Mouse (Mus musculus) hindbrain, embryonic 11.5 days (tissue): ENCODE measurements around the gene Rhoh. TPM values are rescaled to one million over a fixed set of nuclear protein-coding genes. Genes with fewer than 3 reads are reported as not detected.

Experiments used
- ATAC-seq: fragments of 200-750 bp; cut with Nextera tagmentation; 2 replicates; pipeline ENCODE4 v1.8.0; 2017; ENCODE audit warnings: mild to moderate bottlenecking, moderate TSS enrichment, moderate library complexity; ENCODE audit not compliant: low FRiP score
- DNase-seq: peaks from one replicate; pipeline ENCODE4 v3.0.0-alpha.2; 2015; ENCODE audit warnings: low spot score
- H3K27ac ChIP-seq: fragments of 300-500 bp; sonication (generic); 2 replicates; pipeline ENCODE4 v1.5.1; 2014; ENCODE audit warnings: mild to moderate bottlenecking, low read depth, low read length
- H3K27me3 ChIP-seq: fragments of 300-500 bp; sonication (generic); 2 replicates; pipeline ENCODE4 v1.6.1; 2014; ENCODE audit warnings: mild to moderate bottlenecking, low read length, moderate library complexity, mixed read lengths; ENCODE audit not compliant: control insufficient read depth, insufficient read depth
- H3K36me3 ChIP-seq: fragments of 300-500 bp; sonication (generic); 2 replicates; pipeline ENCODE4 v1.6.1; 2014; ENCODE audit warnings: mild to moderate bottlenecking, low read length, moderate library complexity, mixed read lengths; ENCODE audit not compliant: control insufficient read depth, insufficient read depth
- H3K4me1 ChIP-seq: fragments of 300-500 bp; sonication (generic); replicated peaks from 2 replicates; pipeline ENCODE4 v1.6.1; 2014; ENCODE audit warnings: low read length, mixed read lengths; ENCODE audit not compliant: control insufficient read depth, insufficient read depth
- H3K4me2 ChIP-seq: fragments of 300-500 bp; sonication (generic); replicated peaks from 2 replicates; pipeline ENCODE4 v1.6.1; 2014; ENCODE audit warnings: mild to moderate bottlenecking, low read depth, low read length
- H3K4me3 ChIP-seq: fragments of 300-500 bp; sonication (generic); 2 replicates; pipeline ENCODE4 v1.5.1; 2014; ENCODE audit warnings: low read depth, low read length
- H3K9ac ChIP-seq: fragments of 300-500 bp; sonication (generic); 2 replicates; pipeline ENCODE4 v1.6.1; 2014; ENCODE audit warnings: low read depth, low read length
- H3K9me3 ChIP-seq: fragments of 300-500 bp; sonication (generic); 2 replicates; pipeline ENCODE4 v1.6.1; 2016; ENCODE audit warnings: low read length; ENCODE audit not compliant: control insufficient read depth
- WGBS: fragments of 180-500 bp; shearing (Covaris S2); extraction: QIAGEN DNeasy Blood & Tissue Kit; methylation state at CpG from one replicate; pipeline ENCODE4 v1.1.7; 2014; 5-methylcytosine and 5-hydroxymethylcytosine counted together
- polyA plus RNA-seq: library from polyadenylated mRNA; unstranded; fragments of >200 nt; fragmentation: Nextera tagmentation; extraction: Ambion mirVana; gene quantifications from 2 replicates; pipeline ENCODE4 v1.2.1, GENCODE M21; 2014

The Rhoh gene
- polyA plus RNA-seq, 1 experiment from 2014 or later, result 0.09 TPM

DNA sequence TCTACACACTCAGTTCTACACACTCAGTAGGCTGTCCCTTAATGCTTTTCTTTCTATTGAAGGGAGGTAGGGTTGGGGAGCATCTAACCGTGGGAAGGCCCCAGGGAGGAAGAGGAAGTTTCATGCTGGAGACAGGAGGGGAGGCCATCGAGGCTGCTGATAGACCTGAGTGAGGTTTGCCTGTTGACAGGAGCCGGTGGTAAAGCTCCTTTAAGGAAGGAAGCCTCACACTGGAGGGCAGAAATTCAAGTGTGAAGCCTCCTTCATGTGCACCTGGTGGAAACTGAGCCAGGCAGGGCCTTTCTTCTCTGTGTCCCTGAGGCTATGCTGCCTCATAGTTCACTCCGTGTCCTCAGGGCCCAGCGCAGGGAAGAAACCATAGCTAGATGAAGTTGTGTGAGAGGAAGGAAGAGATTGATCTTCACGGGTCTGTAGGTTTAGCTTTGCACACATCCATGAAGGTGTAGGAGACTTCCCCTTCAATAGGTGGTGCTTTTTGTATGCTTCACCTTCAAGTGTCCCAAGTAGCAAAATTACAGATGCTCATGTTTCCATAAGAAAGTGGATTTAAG is 34.2 kb downstream of the Rhoh start:
- H3K9me3 ChIP-seq, result no peaks in the 10 kb centered on the region
- H3K4me3 ChIP-seq, result no peak overlapping the region
- no peak overlapping the region for H3K4me2 ChIP-seq
- no peak for DNase-seq
- no peaks in the 10 kb centered on the region for H3K4me1 ChIP-seq
- no peaks in the 10 kb centered on the region for H3K36me3 ChIP-seq
- no peak for ATAC-seq
- H3K9ac ChIP-seq, result no peak overlapping the region
- no peak overlapping the region for H3K27ac ChIP-seq
- no peaks in the 10 kb centered on the region for H3K27me3 ChIP-seq
- WGBS, result 90% methylated on average over 6 of the region's 6 CpGs

DNA sequence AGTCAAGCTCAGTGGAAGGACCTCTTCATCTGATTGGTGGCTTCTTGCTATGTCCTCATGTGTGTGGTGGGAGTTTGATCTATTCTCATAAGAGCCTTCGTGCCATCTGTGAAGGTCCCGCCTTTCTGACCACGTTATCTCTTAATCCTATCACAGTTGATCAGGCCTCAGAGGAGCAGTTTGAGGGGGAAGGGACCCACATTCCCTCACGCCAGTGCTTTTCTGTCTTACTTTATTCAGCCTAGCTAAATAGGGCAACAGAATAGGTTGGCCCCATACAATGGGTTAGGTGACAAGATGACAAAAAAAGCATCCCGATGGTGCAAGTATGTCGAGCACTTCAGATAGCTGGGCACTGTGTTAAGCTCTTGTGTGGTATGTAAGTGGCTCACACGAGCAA is 34.8 kb downstream of the Rhoh start:
- Histone ChIP-seq H3K4me3 (no peak overlapping the region), H3K4me1 (no peaks in the 10 kb centered on the region), H3K36me3 (no peaks in the 10 kb centered on the region), H3K27ac (no peak overlapping the region), H3K9ac (no peak overlapping the region), H3K9me3 (no peaks in the 10 kb centered on the region), H3K4me2 (no peak overlapping the region), H3K27me3 (no peaks in the 10 kb centered on the region)
- ATAC-seq (no peak), DNase-seq (no peak)
- WGBS, result 80% methylated on average over 7 of the region's 7 CpGs

DNA sequence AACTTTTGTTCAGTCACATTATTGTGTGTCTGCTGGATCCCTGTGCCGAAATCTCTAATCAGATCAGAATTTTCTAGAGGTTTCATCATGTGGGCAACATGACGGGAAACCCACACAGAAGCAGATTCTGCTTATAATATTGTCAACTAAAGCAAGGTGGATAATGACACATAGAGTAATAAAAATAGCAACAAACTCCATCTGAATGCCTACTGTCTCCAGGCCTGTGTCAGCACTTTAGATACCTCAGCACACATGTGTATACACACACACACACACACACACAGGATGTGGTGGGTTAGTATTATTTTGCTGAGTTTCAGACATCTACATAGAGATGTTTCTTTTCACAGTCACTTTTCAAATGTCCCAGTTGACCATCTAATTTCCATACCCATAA is 36.7 kb downstream of the Rhoh start:
- no peak overlapping the region for H3K4me3 ChIP-seq
- H3K9ac ChIP-seq, result no peak overlapping the region
- H3K4me2 ChIP-seq, result no peak overlapping the region
- WGBS, result 97% methylated on average over 2 of the region's 2 CpGs
- no peaks in the 10 kb centered on the region for H3K9me3 ChIP-seq
- no peaks in the 10 kb centered on the region for H3K36me3 ChIP-seq
- DNase-seq, result no peak
- H3K27ac ChIP-seq, result no peak overlapping the region
- ATAC-seq, result no peak
- H3K27me3 ChIP-seq, result no peaks in the 10 kb centered on the region
- H3K4me1 ChIP-seq, result no peaks in the 10 kb centered on the region

DNA sequence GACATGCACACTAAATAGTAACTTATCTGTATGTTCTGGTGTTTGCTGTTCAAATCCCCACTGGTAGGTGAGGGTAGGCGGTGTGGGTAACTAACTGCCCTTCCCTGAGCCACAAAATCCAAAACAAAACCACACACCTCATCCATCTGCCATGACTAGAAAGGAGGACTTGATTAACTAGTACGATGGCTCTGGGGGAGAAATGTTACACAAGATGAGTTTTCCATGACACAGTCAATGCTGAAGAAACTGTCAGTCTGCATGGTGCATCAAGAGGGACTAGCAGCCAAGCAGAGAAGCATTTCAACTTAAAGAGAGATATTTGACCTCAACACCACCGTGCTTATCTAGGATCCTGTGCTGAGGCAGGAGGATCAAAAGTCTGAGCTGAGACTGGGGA is 37.7 kb downstream of the Rhoh start:
- WGBS, result 82% methylated on average over 3 of the region's 3 CpGs
- H3K4me2 ChIP-seq, result no peak overlapping the region
- ATAC-seq (no peak), DNase-seq (no peak)
- H3K27me3 ChIP-seq, result no peaks in the 10 kb centered on the region
- H3K27ac ChIP-seq, result no peak overlapping the region
- H3K4me1 ChIP-seq, result no peaks in the 10 kb centered on the region
- H3K9ac ChIP-seq, result no peak overlapping the region
- peaks cover 3% of the 10 kb centered on the region; the same call in 1 of the 2 replicates for H3K9me3 ChIP-seq
- no peak overlapping the region for H3K4me3 ChIP-seq
- no peaks in the 10 kb centered on the region for H3K36me3 ChIP-seq

DNA sequence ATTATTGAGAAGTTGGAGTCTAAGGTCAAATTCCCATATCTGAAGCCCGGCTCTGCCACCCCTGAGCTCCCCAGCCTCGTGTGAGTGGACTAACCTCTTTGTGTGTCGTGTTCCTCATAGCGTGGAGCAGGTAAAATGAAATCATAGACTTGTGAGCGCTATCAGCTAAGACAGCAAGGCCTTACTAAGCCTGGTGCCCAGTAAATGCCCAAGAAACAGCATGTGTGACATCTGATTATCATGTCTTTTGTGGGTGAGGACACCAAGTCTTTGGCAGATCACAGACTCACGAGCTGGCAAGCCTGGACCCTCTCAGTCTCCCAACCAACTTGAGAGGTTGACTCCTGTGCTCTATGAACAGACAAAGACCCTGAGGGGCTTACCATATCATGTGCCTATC is 39.1 kb downstream of the Rhoh start:
- no peaks in the 10 kb centered on the region for H3K36me3 ChIP-seq
- H3K9ac ChIP-seq, result no peak overlapping the region
- no peak overlapping the region for H3K4me2 ChIP-seq
- H3K27me3 ChIP-seq, result no peaks in the 10 kb centered on the region
- H3K4me3 ChIP-seq, result no peak overlapping the region
- no peak for DNase-seq
- no peak overlapping the region for H3K27ac ChIP-seq
- WGBS, result 91% methylated on average over 6 of the region's 6 CpGs
- ATAC-seq, result no peak
- peaks cover 3% of the 10 kb centered on the region; the same call in 1 of the 2 replicates for H3K9me3 ChIP-seq
- no peaks in the 10 kb centered on the region for H3K4me1 ChIP-seq

DNA sequence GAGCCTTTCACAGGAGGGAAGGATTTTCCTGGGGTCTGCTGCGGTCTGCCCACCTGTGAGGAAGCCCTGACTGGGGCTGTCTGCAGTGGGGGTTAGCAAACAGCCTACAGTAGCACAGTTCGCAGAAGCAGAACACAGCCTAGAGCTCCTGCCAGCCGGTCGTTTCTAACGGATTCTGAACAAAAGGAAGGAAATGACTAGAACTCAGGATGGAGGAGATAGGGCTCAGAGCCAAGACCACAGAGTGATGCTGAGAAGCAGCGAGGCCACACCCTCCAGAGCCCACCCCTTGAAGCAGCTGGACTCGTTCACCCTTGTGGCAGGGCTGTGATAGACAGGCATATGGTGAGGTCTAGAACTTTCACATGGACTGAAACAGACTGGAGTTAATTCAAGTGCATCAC is 39.9 kb downstream of the Rhoh start:
- no peak overlapping the region for H3K27ac ChIP-seq
- no peaks in the 10 kb centered on the region for H3K36me3 ChIP-seq
- peaks cover 3% of the 10 kb centered on the region; the same call in 1 of the 2 replicates for H3K9me3 ChIP-seq
- 73% methylated on average over 7 of the region's 7 CpGs for WGBS
- no peaks in the 10 kb centered on the region for H3K4me1 ChIP-seq
- H3K27me3 ChIP-seq, result no peaks in the 10 kb centered on the region
- no peak overlapping the region for H3K9ac ChIP-seq
- H3K4me3 ChIP-seq, result no peak overlapping the region
- DNase-seq, result no peak
- ATAC-seq, result no peak
- H3K4me2 ChIP-seq, result no peak overlapping the region

DNA sequence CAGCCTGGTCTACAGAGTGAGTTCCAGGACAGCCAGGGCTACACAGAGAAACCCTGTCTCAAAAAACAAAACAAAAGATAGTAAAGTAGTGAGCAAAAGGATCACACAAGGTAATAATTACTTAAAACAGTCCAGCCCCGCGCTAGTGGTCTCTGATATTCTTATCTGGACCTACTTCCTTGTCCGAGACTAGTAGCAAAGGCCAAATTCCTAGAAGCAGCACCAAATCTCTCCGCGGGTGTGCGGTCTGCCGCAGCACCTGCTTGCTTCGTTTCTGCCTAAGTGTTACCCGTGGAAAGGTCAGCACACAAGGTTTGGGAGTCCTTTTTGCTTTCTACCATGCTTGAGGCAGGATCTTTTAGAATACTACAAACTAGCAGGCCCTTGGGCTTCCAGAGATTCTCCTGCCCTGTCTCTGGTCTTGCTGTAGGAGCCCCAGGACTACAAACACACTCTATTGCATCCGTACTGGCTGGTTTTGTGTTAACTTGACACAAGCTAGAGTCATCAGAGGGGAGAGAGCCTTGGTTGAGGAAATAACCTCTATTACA is 40.9 kb downstream of the Rhoh start:
- no peak overlapping the region for H3K9ac ChIP-seq
- peaks cover 3% of the 10 kb centered on the region; the same call in 1 of the 2 replicates for H3K9me3 ChIP-seq
- no peaks in the 10 kb centered on the region for H3K36me3 ChIP-seq
- H3K4me3 ChIP-seq, result no peak overlapping the region
- H3K4me2 ChIP-seq, result no peak overlapping the region
- ATAC-seq, result no peak
- DNase-seq, result no peak
- no peak overlapping the region for H3K27ac ChIP-seq
- H3K4me1 ChIP-seq, result no peaks in the 10 kb centered on the region
- WGBS, result 91% methylated on average over 10 of the region's 10 CpGs
- no peaks in the 10 kb centered on the region for H3K27me3 ChIP-seq

DNA sequence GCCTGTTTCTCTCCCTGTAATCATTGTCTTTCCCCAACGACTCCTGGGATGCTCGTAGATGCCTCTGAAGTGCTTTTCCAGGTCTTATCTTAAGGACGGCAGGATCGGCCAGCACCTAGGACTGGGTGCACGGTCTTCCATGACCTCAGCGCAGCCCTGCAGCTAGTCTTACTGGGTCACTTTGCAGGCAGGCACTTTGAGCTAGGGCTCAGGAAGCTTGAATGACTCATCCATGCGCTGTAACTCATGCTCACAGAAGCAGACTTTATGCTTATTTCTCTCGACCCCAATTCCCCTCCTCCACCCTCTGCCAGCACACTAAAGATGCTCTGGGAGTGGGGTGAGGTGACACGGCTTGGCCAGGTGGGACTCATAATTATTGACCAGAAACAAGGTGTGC is 41.8 kb downstream of the Rhoh start:
- Histone ChIP-seq H3K9ac (no peak overlapping the region), H3K27me3 (no peaks in the 10 kb centered on the region), H3K4me2 (no peak overlapping the region), H3K4me1 (no peaks in the 10 kb centered on the region), H3K36me3 (no peaks in the 10 kb centered on the region), H3K4me3 (no peak overlapping the region), H3K9me3 (peaks cover 3% of the 10 kb centered on the region; the same call in 1 of the 2 replicates), H3K27ac (no peak overlapping the region)
- no peak for DNase-seq
- ATAC-seq, result no peak
- 91% methylated on average over 9 of the region's 9 CpGs for WGBS

DNA sequence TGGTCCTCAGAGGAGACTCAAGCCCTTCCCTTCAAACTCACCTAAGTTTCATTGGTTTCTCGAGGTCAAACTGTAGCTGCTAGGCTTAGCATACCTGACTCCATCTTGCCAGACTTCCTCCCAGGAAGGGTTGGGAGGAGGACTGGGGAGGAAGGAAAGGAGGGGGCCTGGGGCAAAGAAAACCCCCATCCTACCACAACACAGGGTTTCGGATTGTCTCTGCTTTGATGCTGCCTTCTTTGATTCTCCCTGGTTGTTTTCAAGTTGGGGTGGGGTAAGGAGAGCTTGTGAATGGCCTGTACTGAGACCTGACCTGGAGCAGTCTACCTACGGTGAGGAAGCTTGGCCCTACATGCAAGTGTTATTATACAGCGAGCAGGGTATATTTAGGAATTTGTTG is 43.5 kb downstream of the Rhoh start:
- WGBS, result 90% methylated on average over 4 of the region's 4 CpGs
- H3K4me3 ChIP-seq, result no peak overlapping the region
- no peak overlapping the region for H3K4me2 ChIP-seq

More for the DNA sequence above, 43.5 kb downstream of the Rhoh start:
- no peak for ATAC-seq
- Histone ChIP-seq H3K27me3 (no peaks in the 10 kb centered on the region), H3K4me1 (no peaks in the 10 kb centered on the region), H3K9ac (no peak overlapping the region), H3K9me3 (peaks cover 3% of the 10 kb centered on the region; the same call in 1 of the 2 replicates), H3K27ac (no peak overlapping the region), H3K36me3 (no peaks in the 10 kb centered on the region)
- DNase-seq, result no peak
